Comparison of ENCODE assay signal across 20 mouse cellular contexts in genomic region chr19:13739428-13739827, GRCm38 (mm10). TPM values are rescaled to one million over a fixed set of nuclear protein-coding genes. Genes with fewer than 3 reads are reported as not detected.
A peak's percentile ranks its signal among the peaks of the same experiment; 100 is the strongest.
DNase-seq lines count a peak whose midpoint lies in the region; ATAC-seq and TF ChIP-seq lines count a peak whose summit lies in the region.
"Had no signal": no experiment of that assay in that cellular context is flagged by ENCODE, and none has a peak within 500 bp of the region (broad histone marks: within the 10 kb centered on the region; RNA-seq: fewer than 3 reads in every experiment).

Gene Olfr1494 (plus strand): TSS chr19:13739728.

- H3K36me3 ChIP-seq in kidney, postnatal 0 days (ENCODE audit: insufficient read depth, low read length) = no peaks in the 10 kb centered on the region
- no peaks in the 10 kb centered on the region for H3K36me3 ChIP-seq in kidney, embryonic 16.5 days (ENCODE audit: insufficient read depth, low read length)
- H3K36me3 ChIP-seq: G1E had no signal

- TF ChIP-seq CTCF in kidney, postnatal 0 days (IDR thresholded peaks at IDR 0.05; ENCODE audit: low read depth) = no peak

- DNase-seq in kidney, postnatal 0 days (ENCODE audit: low spot score) = peak; percentile 0
- DNase-seq: adrenal gland, adult 2 months; adrenal gland, adult 8-10 months; adrenal gland, postnatal 10 days; adrenal gland, postnatal 14 days; adrenal gland, postnatal 25 days; adrenal gland, postnatal 36 days; B cell, adult 2 months; cerebellum, adult 11 months; cerebellum, adult 11-12 months; cerebellum, adult 18-20 months; cerebellum, adult 2 months had no signal

- no peak within 1 kb of the TSS for H3K4me2 ChIP-seq in kidney, postnatal 0 days (ENCODE audit: low read length)
- H3K4me2 ChIP-seq in kidney, embryonic 16.5 days (replicated peaks; ENCODE audit: low read depth, low read length) = no peak within 1 kb of the TSS

- no peaks in the 10 kb centered on the region for H3K27me3 ChIP-seq in kidney, postnatal 0 days (ENCODE audit: insufficient read depth, low read length)
- H3K27me3 ChIP-seq in kidney, embryonic 16.5 days (ENCODE audit: insufficient read depth, low read length) = no peaks in the 10 kb centered on the region
- H3K27me3 ChIP-seq: CH12.LX had no signal

- no peak for ATAC-seq in kidney, postnatal 0 days (replicated peaks; ENCODE audit: low FRiP score, low read depth)
- no peak for ATAC-seq in kidney, embryonic 16.5 days (ENCODE audit: low FRiP score, low TSS enrichment)
- ATAC-seq: activated CD4-positive, CD25-positive, alpha-beta regulatory T cell, adult 4 months; CD4-positive, CD25-positive, alpha-beta regulatory T cell, adult 4 months; Patski had no signal

- no peak within 1 kb of the TSS for H3K9ac ChIP-seq in kidney, postnatal 0 days (ENCODE audit: low read depth, low read length)
- H3K9ac ChIP-seq in kidney, embryonic 16.5 days (replicated peaks; ENCODE audit: low read length) = no peak within 1 kb of the TSS

- no peak within 1 kb of the TSS for H3K4me3 ChIP-seq in kidney, postnatal 0 days (replicated peaks; ENCODE audit: low read depth, low read length)
- no peak within 1 kb of the TSS for H3K4me3 ChIP-seq in kidney, embryonic 16.5 days (ENCODE audit: low read length)

- 75% methylated on average over 4 of the region's 4 CpGs for WGBS in kidney, postnatal 0 days
- WGBS in kidney, embryonic 16.5 days = 75% methylated on average over 4 of the region's 4 CpGs

- H3K27ac ChIP-seq in kidney, postnatal 0 days = no peak within 1 kb of the TSS
- H3K27ac ChIP-seq in kidney, embryonic 16.5 days (ENCODE audit: low read length) = no peak within 1 kb of the TSS

- H3K4me1 ChIP-seq in kidney, postnatal 0 days (replicated peaks; ENCODE audit: insufficient read depth, low read length) = no peaks in the 10 kb centered on the region
- no peaks in the 10 kb centered on the region for H3K4me1 ChIP-seq in kidney, embryonic 16.5 days (ENCODE audit: insufficient read depth, low read length)

- H3K9me3 ChIP-seq in kidney, postnatal 0 days (replicated peaks; ENCODE audit: low read length) = no peaks in the 10 kb centered on the region
- H3K9me3 ChIP-seq in kidney, embryonic 16.5 days (ENCODE audit: low read length) = no peaks in the 10 kb centered on the region
- H3K9me3 ChIP-seq: G1E had no signal

RNA-seq across cellular contexts. Expression of gene Olfr1494, which starts in this region (rescaled TPM):
- polyA plus RNA-seq in kidney, postnatal 0 days (2015; fragmentation: Nextera tagmentation; extraction: Ambion mirVana) = not detected in 2 replicates
- not detected in 2 replicates for polyA plus RNA-seq in kidney, embryonic 16.5 days (2015; fragmentation: Nextera tagmentation; extraction: Ambion mirVana)
- polyA plus RNA-seq: activated CD4-positive, CD25-positive, alpha-beta regulatory T cell, adult 4 months; adrenal gland, adult 2 months; brain, embryonic 14.5 days; C2C12; CD4-positive, CD25-positive, alpha-beta regulatory T cell, adult 4 months; cerebellum, adult 2 months; G1E; Patski had no signal

Comparison
In these comparisons a context has a peak if more than half of its experiments do, and no peak if none do; other contexts are left out.
1. Peak in DNase-seq in kidney, postnatal 0 days; RNA of the gene not detected or under 1 TPM.